In the genomic region with DNA sequence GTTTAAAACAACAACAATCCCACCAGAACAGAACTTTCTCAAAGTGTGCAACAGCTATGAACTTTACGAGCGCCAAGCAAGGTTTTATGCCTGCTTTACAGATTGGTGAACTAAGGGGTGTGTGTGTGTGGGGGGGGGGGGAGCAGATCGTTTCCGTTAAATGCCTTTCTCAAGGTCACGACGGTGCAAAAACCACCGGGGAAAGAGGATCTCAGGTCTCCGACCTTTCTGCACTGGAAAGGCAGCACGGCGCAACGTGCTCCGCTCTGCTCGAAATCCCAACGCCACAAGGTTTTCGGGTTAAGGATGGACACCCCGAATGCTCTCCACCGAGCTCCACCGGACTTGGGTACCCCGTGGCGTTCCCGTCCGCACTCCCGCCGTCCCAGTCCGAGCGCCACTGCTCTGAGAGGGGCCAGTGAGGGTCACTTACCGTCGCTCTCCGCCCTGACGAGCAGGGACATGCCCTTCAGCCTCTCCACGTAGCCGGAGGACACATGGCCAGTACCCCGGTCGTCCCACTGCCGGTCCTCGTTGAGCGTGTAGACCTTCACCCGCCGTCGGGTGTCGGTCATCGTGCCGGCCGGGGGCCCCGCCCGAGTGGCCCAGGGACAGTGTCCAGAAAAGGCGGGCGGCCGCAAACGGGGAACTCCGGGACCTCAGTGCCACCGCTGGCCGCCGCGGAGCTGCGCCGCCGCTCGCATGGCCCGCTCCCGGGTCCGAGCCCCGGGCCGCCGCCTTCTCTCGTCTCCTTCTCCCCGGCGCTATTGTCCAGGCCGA, we compare ENCODE assay signal across 8 mouse cellular contexts. TPM values are rescaled to one million over a fixed set of nuclear protein-coding genes. Genes with fewer than 3 reads are reported as not detected.
DNase-seq lines count a peak whose midpoint lies in the region; ATAC-seq and TF ChIP-seq lines count a peak whose summit lies in the region.

No protein-coding gene starts in this region.

- no peaks in the 10 kb centered on the region for H3K9me3 ChIP-seq in ES-Bruce4 (replicated peaks; ENCODE audit: control insufficient read depth, insufficient read depth, low read length, poor library complexity, severe bottlenecking)
- H3K9me3 ChIP-seq in neural tube, embryonic 13.5 days: no peaks in the 10 kb centered on the region

- no peaks in the 10 kb centered on the region for H3K27me3 ChIP-seq in ES-Bruce4 (ENCODE audit: control insufficient read depth, insufficient read depth, low read length, poor library complexity, severe bottlenecking)
- H3K27me3 ChIP-seq in kidney, adult 2 months (replicated peaks; ENCODE audit: control insufficient read depth, insufficient read depth, low read length): no peaks in the 10 kb centered on the region
- H3K27me3 ChIP-seq in neural tube, embryonic 13.5 days: no peaks in the 10 kb centered on the region

- peak overlapping the region; percentile 94 for H3K9ac ChIP-seq in ES-Bruce4 (ENCODE audit: low read depth, poor library complexity, severe bottlenecking)
- peak overlapping the region; percentile 98 for H3K9ac ChIP-seq in neural tube, embryonic 13.5 days

- peak; percentile 34 for DNase-seq in adrenal gland, adult 8-10 months
- DNase-seq in heart, adult 9 months (ENCODE audit: low spot score in 2 of 2): peak; percentile 28 to 32
- DNase-seq in kidney, adult 2 months: peak; percentile 43
- DNase-seq in lung, adult 2 months: peak; percentile 47
- DNase-seq in urinary bladder, adult 2 months (ENCODE audit: low spot score): peak; percentile 47

- peak overlapping the region; percentile 29 for H3K27ac ChIP-seq in ES-Bruce4 (ENCODE audit: insufficient read depth, low read length)
- peak overlapping the region; percentile 96 for H3K27ac ChIP-seq in embryonic fibroblast, embryonic 13.5 days (ENCODE audit: insufficient read depth, low read length)
- H3K27ac ChIP-seq in kidney, adult 2 months (ENCODE audit: insufficient read depth, low read depth, low read length): peak overlapping the region; percentile 97
- H3K27ac ChIP-seq in neural tube, embryonic 13.5 days (replicated peaks): peak overlapping the region; percentile 99

- peak overlapping the region; percentile 93 for H3K4me3 ChIP-seq in ES-Bruce4 (ENCODE audit: low read depth, low read length)
- peak overlapping the region; percentile 73 for H3K4me3 ChIP-seq in embryonic fibroblast, embryonic 13.5 days (ENCODE audit: insufficient read depth, low read length)
- H3K4me3 ChIP-seq in kidney, adult 2 months (ENCODE audit: insufficient read depth, low read depth, low read length): peak overlapping the region; percentile 100
- H3K4me3 ChIP-seq in lung, adult 2 months (replicated peaks; ENCODE audit: extremely low read depth, low read depth, low read length): peak overlapping the region; percentile 83
- H3K4me3 ChIP-seq in neural tube, embryonic 13.5 days: peak overlapping the region; percentile 100

- no peaks in the 10 kb centered on the region for H3K4me1 ChIP-seq in ES-Bruce4 (ENCODE audit: control insufficient read depth, insufficient read depth, low read length)
- peaks cover 4% of the 10 kb centered on the region; the same call in 1 of the 2 replicates for H3K4me1 ChIP-seq in embryonic fibroblast, embryonic 13.5 days (ENCODE audit: control insufficient read depth, insufficient read depth, low read length)
- H3K4me1 ChIP-seq in kidney, adult 2 months (ENCODE audit: control insufficient read depth, insufficient read depth, low read length): peaks cover 12% of the 10 kb centered on the region
- peaks cover 13% of the 10 kb centered on the region for H3K4me1 ChIP-seq in lung, adult 2 months (ENCODE audit: control insufficient read depth, insufficient read depth, low read length)
- peaks cover 40% of the 10 kb centered on the region for H3K4me1 ChIP-seq in neural tube, embryonic 13.5 days (replicated peaks)

- peaks cover 27% of the 10 kb centered on the region for H3K36me3 ChIP-seq in ES-Bruce4 (ENCODE audit: control insufficient read depth, insufficient read depth, low read length, poor library complexity, severe bottlenecking)
- no peaks in the 10 kb centered on the region; the same call in 1 of the 2 replicates for H3K36me3 ChIP-seq in kidney, adult 2 months (ENCODE audit: control insufficient read depth, insufficient read depth, low read length)
- peaks cover 10% of the 10 kb centered on the region; the same call in 1 of the 2 replicates for H3K36me3 ChIP-seq in neural tube, embryonic 13.5 days

- no peak for TF ChIP-seq CTCF in ES-Bruce4 (IDR thresholded peaks at IDR 0.05; ENCODE audit: low read depth, low read length)
- no peak for TF ChIP-seq CTCF in embryonic fibroblast, embryonic 13.5 days (IDR thresholded peaks at IDR 0.05; ENCODE audit: borderline replicate concordance, insufficient read depth, low read length)
- no peak for TF ChIP-seq CTCF in kidney, adult 2 months (conservative IDR thresholded peaks at IDR 0.05; ENCODE audit: insufficient read depth, insufficient read length, low read depth, low read length)
- no peak for TF ChIP-seq CTCF in lung, adult 2 months (IDR thresholded peaks at IDR 0.05; ENCODE audit: insufficient read depth, low read length)

- TF ChIP-seq POLR2A in ES-Bruce4 (IDR thresholded peaks at IDR 0.05; ENCODE audit: insufficient read depth, low read length): no peak
- no peak for TF ChIP-seq POLR2A in embryonic fibroblast, embryonic 13.5 days (IDR thresholded peaks at IDR 0.05; ENCODE audit: low read depth, low read length)
- TF ChIP-seq POLR2A in kidney, adult 2 months (IDR thresholded peaks at IDR 0.05; ENCODE audit: low read depth, low read length): no peak
- no peak for TF ChIP-seq POLR2A in lung, adult 2 months (IDR thresholded peaks at IDR 0.05; ENCODE audit: borderline replicate concordance, extremely low read depth, low read depth, low read length)

- TF ChIP-seq EP300 in ES-Bruce4 (IDR thresholded peaks at IDR 0.05; ENCODE audit: insufficient read depth, low read depth, low read length): no peak

- H3K4me2 ChIP-seq in neural tube, embryonic 13.5 days: peak overlapping the region; percentile 91

- WGBS in kidney, adult 2 months: under 1% methylated on average over 69 of the region's 69 CpGs
- under 1% methylated on average over 69 of the region's 69 CpGs for WGBS in lung, adult 2 months
- under 1% methylated on average over 62 of the region's 69 CpGs for WGBS in neural tube, embryonic 13.5 days

- peak; percentile 26 for ATAC-seq in neural tube, embryonic 13.5 days (ENCODE audit: low read depth)

RNA-seq across cellular contexts. Expression of a gene that starts 1.0 kb away (rescaled TPM):
- 125 and 144 TPM in 2 replicates for polyA plus RNA-seq in ES-Bruce4 (2011; ENCODE audit: insufficient read depth, insufficient read length, low read depth, missing spikeins)
- 10 to 100 TPM; 49.5 to 59.5 (median 49.9) TPM for total RNA-seq in adrenal gland, adult 8-10 months (2022)
- polyA plus RNA-seq in embryonic fibroblast, embryonic 13.5 days (2011; ENCODE audit: insufficient read length, low read depth, missing spikeins): 84.8 and 92.5 TPM in 2 replicates
- 9.1 and 10.4 TPM in 2 replicates for polyA plus RNA-seq in kidney, adult 2 months (2012; rRNA removed)
- 10.4 and 12.4 TPM in 2 replicates for polyA plus RNA-seq in lung, adult 2 months (2012; rRNA removed)
- 31.6 and 32.4 TPM in 2 replicates for polyA plus RNA-seq in neural tube, embryonic 13.5 days (2015; fragmentation: Nextera tagmentation; extraction: Ambion mirVana)
- polyA plus RNA-seq in urinary bladder, adult 2 months (2012; rRNA removed): 31.2 and 33.4 TPM in 2 replicates

RNA-seq across cellular contexts. Expression of a gene that starts 53.6 kb away (rescaled TPM):
- polyA plus RNA-seq in ES-Bruce4 (2011; ENCODE audit: insufficient read depth, insufficient read length, low read depth, missing spikeins): 69.0 and 73.5 TPM in 2 replicates
- total RNA-seq in adrenal gland, adult 8-10 months (2022): 1 to 10 TPM; 1.4 to 4.0 (median 2.7) TPM
- polyA plus RNA-seq in embryonic fibroblast, embryonic 13.5 days (2011; ENCODE audit: insufficient read length, low read depth, missing spikeins): 1.6 and 2.2 TPM in 2 replicates
- 5.4 and 6.6 TPM in 2 replicates for polyA plus RNA-seq in kidney, adult 2 months (2012; rRNA removed)
- 19.2 and 19.7 TPM in 2 replicates for polyA plus RNA-seq in lung, adult 2 months (2012; rRNA removed)
- polyA plus RNA-seq in neural tube, embryonic 13.5 days (2015; fragmentation: Nextera tagmentation; extraction: Ambion mirVana): 11.0 and 11.8 TPM in 2 replicates
- 14.3 and 23.3 TPM in 2 replicates for polyA plus RNA-seq in urinary bladder, adult 2 months (2012; rRNA removed)

Comparison
In these comparisons a context has a peak if more than half of its experiments do, and no peak if none do; other contexts are left out.
1. Peak in every context shown above with its lines: DNase-seq, ATAC-seq, H3K4me3 ChIP-seq and H3K27ac ChIP-seq.
2. H3K27ac ChIP-seq: peak in every context shown above with its lines; median percentile 99 in neural tube, embryonic 13.5 days; 97 in kidney, adult 2 months; 96 in embryonic fibroblast, embryonic 13.5 days; 29 in ES-Bruce4.